ENCODE assay signal across 33 mouse cellular contexts in the genomic region with DNA sequence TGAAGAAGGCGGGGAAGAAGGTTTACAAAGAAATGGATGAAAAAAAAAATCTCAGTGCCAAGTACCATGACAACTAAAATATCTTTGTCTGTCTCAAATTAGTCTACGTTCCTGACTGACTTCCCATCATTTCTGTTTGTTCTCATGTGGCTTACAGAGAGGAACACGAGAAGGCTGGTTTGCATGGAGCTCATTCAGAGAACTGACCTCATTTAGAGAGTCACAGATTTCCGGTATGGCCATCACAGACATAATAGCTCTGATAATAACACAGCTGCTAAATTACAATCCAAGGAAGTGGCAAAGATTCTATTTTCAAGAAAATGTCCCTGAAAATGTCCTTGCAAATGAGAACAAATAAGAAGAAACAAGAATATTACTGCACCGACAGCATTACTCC.
DNase-seq lines count a peak whose midpoint lies in the region; ATAC-seq lines count a peak whose summit lies in the region.
"Had no signal": no experiment of that assay in that cellular context is flagged by ENCODE, and none has a peak within 500 bp of the region (broad histone marks: within the 10 kb centered on the region; RNA-seq: fewer than 3 reads in every experiment).

No protein-coding gene starts in this region.

- intact Hi-C loops in heart, postnatal 36 days (cut with DNase I): no loop called here

- H3K36me3 ChIP-seq in kidney, embryonic 16.5 days (ENCODE audit: insufficient read depth, low read length): no peaks in the 10 kb centered on the region
- H3K36me3 ChIP-seq: embryonic facial prominence, embryonic 10.5 days; embryonic facial prominence, embryonic 15.5 days; heart, embryonic 13.5 days; limb, embryonic 13.5 days; liver, embryonic 12.5 days; midbrain, embryonic 12.5 days; neural tube, embryonic 12.5 days had no signal

- H3K27me3 ChIP-seq in kidney, embryonic 16.5 days (ENCODE audit: insufficient read depth, low read length): no peaks in the 10 kb centered on the region
- H3K27me3 ChIP-seq: embryonic facial prominence, embryonic 15.5 days; forebrain, embryonic 13.5 days; heart, embryonic 13.5 days; hindbrain, embryonic 13.5 days; limb, embryonic 13.5 days; liver, embryonic 12.5 days; midbrain, embryonic 12.5 days; neural tube, embryonic 12.5 days had no signal

- H3K4me3 ChIP-seq in kidney, embryonic 16.5 days (ENCODE audit: low read length): no peak overlapping the region
- H3K4me3 ChIP-seq: embryonic facial prominence, embryonic 10.5 days; embryonic facial prominence, embryonic 15.5 days; forebrain, embryonic 13.5 days; heart, embryonic 13.5 days; hindbrain, embryonic 13.5 days; limb, embryonic 13.5 days; liver, embryonic 12.5 days; megakaryocyte, embryonic 14.5 days; midbrain, embryonic 12.5 days; myocyte; neural tube, embryonic 12.5 days had no signal

- no peak for ATAC-seq in kidney, embryonic 16.5 days (ENCODE audit: low FRiP score, low TSS enrichment)
- ATAC-seq: activated CD4-positive, CD25-positive, alpha-beta regulatory T cell, adult 4 months; forebrain, embryonic 13.5 days; intestine, embryonic 16.5 days; liver, embryonic 12.5 days; lung, postnatal 0 days had no signal

- no peak overlapping the region for H3K4me2 ChIP-seq in kidney, embryonic 16.5 days (replicated peaks; ENCODE audit: low read depth, low read length)
- H3K4me2 ChIP-seq: embryonic facial prominence, embryonic 15.5 days; forebrain, embryonic 13.5 days; heart, embryonic 13.5 days; hindbrain, embryonic 13.5 days; limb, embryonic 13.5 days; liver, embryonic 12.5 days; midbrain, embryonic 12.5 days; neural tube, embryonic 12.5 days had no signal

- 75% methylated on average over 5 of the region's 5 CpGs for WGBS in kidney, embryonic 16.5 days

- DNase-seq in heart, adult 9 months (ENCODE audit: low spot score in 2 of 2): peak; percentile 45 to 70
- DNase-seq in heart, postnatal 36 days: no peak
- peak; percentile 17 for DNase-seq in kidney, postnatal 14 days
- DNase-seq in brain, adult 2 months (ENCODE audit: low read depth, low spot score): peak; percentile 60
- peak; percentile 47 for DNase-seq in skeletal muscle tissue, adult 2 months (ENCODE audit: low read depth, low spot score)
- DNase-seq: adrenal gland, adult 2 months; adrenal gland, postnatal 36 days; B cell, adult 2 months; cerebellum, adult 2 months; cerebellum, postnatal 25 days; gastrocnemius, postnatal 36 days; heart, postnatal 14 days; layer of hippocampus, postnatal 36 days; lung, adult 18-20 months; lung, postnatal 4 days; right cerebral cortex, postnatal 4 days; thymus, postnatal 4 days had no signal

- H3K9ac ChIP-seq in kidney, embryonic 16.5 days (replicated peaks; ENCODE audit: low read length): no peak overlapping the region
- H3K9ac ChIP-seq: embryonic facial prominence, embryonic 15.5 days; forebrain, embryonic 13.5 days; heart, embryonic 13.5 days; hindbrain, embryonic 13.5 days; limb, embryonic 13.5 days; liver, embryonic 12.5 days; midbrain, embryonic 12.5 days; neural tube, embryonic 12.5 days had no signal

- H3K27ac ChIP-seq in kidney, embryonic 16.5 days (ENCODE audit: low read length): no peak overlapping the region
- H3K27ac ChIP-seq: embryonic facial prominence, embryonic 10.5 days; embryonic facial prominence, embryonic 15.5 days; forebrain, embryonic 13.5 days; heart, embryonic 13.5 days; hindbrain, embryonic 13.5 days; kidney, postnatal 0 days; limb, embryonic 13.5 days; liver, embryonic 12.5 days; midbrain, embryonic 12.5 days; neural tube, embryonic 12.5 days had no signal

- H3K9me3 ChIP-seq in kidney, embryonic 16.5 days (ENCODE audit: low read length): no peaks in the 10 kb centered on the region
- H3K9me3 ChIP-seq: embryonic facial prominence, embryonic 10.5 days; embryonic facial prominence, embryonic 15.5 days; forebrain, embryonic 13.5 days; heart, embryonic 13.5 days; hindbrain, embryonic 13.5 days; limb, embryonic 13.5 days; liver, embryonic 12.5 days; megakaryocyte, embryonic 14.5 days; midbrain, embryonic 12.5 days; neural tube, embryonic 12.5 days had no signal

- no peaks in the 10 kb centered on the region; the same call in 1 of the 2 replicates for H3K4me1 ChIP-seq in kidney, embryonic 16.5 days (ENCODE audit: insufficient read depth, low read length)
- H3K4me1 ChIP-seq: embryonic facial prominence, embryonic 10.5 days; embryonic facial prominence, embryonic 15.5 days; forebrain, embryonic 13.5 days; heart, embryonic 13.5 days; hindbrain, embryonic 13.5 days; limb, embryonic 13.5 days; liver, embryonic 12.5 days; megakaryocyte, embryonic 14.5 days; midbrain, embryonic 12.5 days; neural tube, embryonic 12.5 days had no signal

Comparison
In these comparisons a context has a peak if more than half of its experiments do, and no peak if none do; other contexts are left out.
1. DNase-seq: peak in heart, adult 9 months (2 of 2), kidney, postnatal 14 days (single experiment), brain, adult 2 months (single experiment) and skeletal muscle tissue, adult 2 months (single experiment); none in heart, postnatal 36 days (0 of 2).